Mouse (Mus musculus) testis, adult 2 months (tissue): ENCODE results near the gene Polr2f.

ENCODE experiments used
- CTCF ChIP-seq: fragments of 200-500 bp; IDR thresholded peaks from 2 replicates; pipeline ENCODE4 v1.5.1; 2012; ENCODE audit warnings: low read depth, mild to moderate bottlenecking, inconsistent platforms, low read length, moderate library complexity; ENCODE audit not compliant: control insufficient read depth, insufficient read depth, insufficient replicate concordance
- POLR2A ChIP-seq: fragments of 200-500 bp; IDR thresholded peaks from 2 replicates; pipeline ENCODE4 v1.6.1; 2012; ENCODE audit warnings: low read depth, mild to moderate bottlenecking, inconsistent platforms, low read length, moderate library complexity; ENCODE audit not compliant: control insufficient read depth

- TF ChIP-seq CTCF: no peak
- TF ChIP-seq POLR2A: no peak
Observed at GRCm38 (mm10) chr15:79097135-79097534, 43.7 kb upstream of the Polr2f start.
